Mouse (Mus musculus): Measurements from ENCODE around the gene Gm13889. TPM values are rescaled to one million over a fixed set of nuclear protein-coding genes. Genes with fewer than 3 reads are reported as not detected.

Gene Gm13889
- polyA plus RNA-seq, 1 experiment from 2014 or later = 3.7 TPM

- 1% methylated on average over 31 of the region's 31 CpGs for WGBS
- no peak for ATAC-seq (ENCODE audit: insufficient number of reproducible peaks, insufficient read depth, low FRiP score, low TSS enrichment, low read depth)
- Histone ChIP-seq H3K9me3 (no peaks in the 10 kb centered on the region), H3K4me3 (peak overlapping the region; percentile 64), H3K27ac (no peak overlapping the region), H3K27me3 (peaks cover 83% of the 10 kb centered on the region), H3K9ac (peak overlapping the region; percentile 74), H3K36me3 (no peaks in the 10 kb centered on the region), H3K4me2 (peak overlapping the region; percentile 94), H3K4me1 (peaks cover 26% of the 10 kb centered on the region)
Observed at GRCm38 (mm10) chr2:93955886-93956285, 1.1 kb downstream of the Gm13889 start.

- no peak for ATAC-seq (ENCODE audit: insufficient number of reproducible peaks, insufficient read depth, low FRiP score, low TSS enrichment, low read depth)
- H3K27me3 ChIP-seq = peaks cover 78% of the 10 kb centered on the region
Observed at GRCm38 (mm10) chr2:93954781-93955578, 2.0 kb downstream of the Gm13889 start.

GRCm38 (mm10) chr2:93953726-93954125, 3.3 kb downstream of the Gm13889 start:
- WGBS = 87% methylated on average over 9 of the region's 9 CpGs
- Histone ChIP-seq H3K27me3 (peaks cover 70% of the 10 kb centered on the region), H3K4me1 (peaks cover 26% of the 10 kb centered on the region), H3K9ac (no peak overlapping the region), H3K4me3 (no peak overlapping the region), H3K9me3 (peaks cover 5% of the 10 kb centered on the region; the same call in 1 of the 2 replicates), H3K36me3 (no peaks in the 10 kb centered on the region), H3K4me2 (no peak overlapping the region), H3K27ac (no peak overlapping the region)
- ATAC-seq (ENCODE audit: insufficient number of reproducible peaks, insufficient read depth, low FRiP score, low TSS enrichment, low read depth) = no peak

More at GRCm38 (mm10) chr2:93954781-93955578, 2.0 kb downstream of the Gm13889 start:
- no peak overlapping the region for H3K27ac ChIP-seq
- H3K4me3 ChIP-seq = peak overlapping the region; percentile 64
- H3K9ac ChIP-seq = 0 out of 2 replicates have a peak overlapping the region, but pooled peaks have one; percentile 44
- H3K9me3 ChIP-seq = no peaks in the 10 kb centered on the region
- peak overlapping the region; percentile 94 for H3K4me2 ChIP-seq
- H3K36me3 ChIP-seq = no peaks in the 10 kb centered on the region
- peaks cover 26% of the 10 kb centered on the region for H3K4me1 ChIP-seq
- 2% methylated on average over 32 of the region's 32 CpGs for WGBS

GRCm38 (mm10) chr2:93946976-93947375, 10.0 kb downstream of the Gm13889 start:
- 41% methylated on average over 5 of the region's 5 CpGs for WGBS
- H3K27ac ChIP-seq = no peak overlapping the region
- H3K27me3 ChIP-seq = peaks cover 6% of the 10 kb centered on the region
- peaks cover 8% of the 10 kb centered on the region; the same call in 1 of the 2 replicates for H3K4me1 ChIP-seq
- no peak overlapping the region for H3K4me3 ChIP-seq
- no peak overlapping the region for H3K9ac ChIP-seq
- ATAC-seq (ENCODE audit: insufficient number of reproducible peaks, insufficient read depth, low FRiP score, low TSS enrichment, low read depth) = no peak
- no peak overlapping the region for H3K4me2 ChIP-seq
- peaks cover 5% of the 10 kb centered on the region; the same call in 1 of the 2 replicates for H3K9me3 ChIP-seq
- H3K36me3 ChIP-seq = no peaks in the 10 kb centered on the region

GRCm38 (mm10) chr2:93944855-93945254, 12.1 kb downstream of the Gm13889 start:
- 91% methylated on average over 4 of the region's 4 CpGs for WGBS
- no peak for ATAC-seq (ENCODE audit: insufficient number of reproducible peaks, insufficient read depth, low FRiP score, low TSS enrichment, low read depth)

GRCm38 (mm10) chr2:93944099-93944498, 12.9 kb downstream of the Gm13889 start:
- no peak overlapping the region for H3K4me3 ChIP-seq
- 89% methylated on average over 2 of the region's 2 CpGs for WGBS
- peaks cover 8% of the 10 kb centered on the region; the same call in 1 of the 2 replicates for H3K4me1 ChIP-seq
- no peak overlapping the region for H3K27ac ChIP-seq
- H3K9ac ChIP-seq = no peak overlapping the region
- H3K36me3 ChIP-seq = no peaks in the 10 kb centered on the region
- no peaks in the 10 kb centered on the region for H3K27me3 ChIP-seq
- no peak for ATAC-seq (ENCODE audit: insufficient number of reproducible peaks, insufficient read depth, low FRiP score, low TSS enrichment, low read depth)
- peaks cover 4% of the 10 kb centered on the region; the same call in 1 of the 2 replicates for H3K9me3 ChIP-seq
- H3K4me2 ChIP-seq = no peak overlapping the region

More at GRCm38 (mm10) chr2:93944855-93945254, 12.1 kb downstream of the Gm13889 start:
- Histone ChIP-seq H3K27me3 (no peaks in the 10 kb centered on the region), H3K4me2 (no peak overlapping the region), H3K4me3 (no peak overlapping the region), H3K9me3 (peaks cover 5% of the 10 kb centered on the region; the same call in 1 of the 2 replicates), H3K9ac (no peak overlapping the region), H3K4me1 (peaks cover 8% of the 10 kb centered on the region; the same call in 1 of the 2 replicates), H3K27ac (no peak overlapping the region), H3K36me3 (no peaks in the 10 kb centered on the region)

- no peak overlapping the region for H3K4me2 ChIP-seq
- no peaks in the 10 kb centered on the region for H3K27me3 ChIP-seq
- 82% methylated on average over 11 of the region's 11 CpGs for WGBS
- peaks cover 8% of the 10 kb centered on the region; the same call in 1 of the 2 replicates for H3K4me1 ChIP-seq
- H3K9me3 ChIP-seq = no peaks in the 10 kb centered on the region
- H3K27ac ChIP-seq = no peak overlapping the region
- no peaks in the 10 kb centered on the region for H3K36me3 ChIP-seq
- H3K9ac ChIP-seq = no peak overlapping the region
- H3K4me3 ChIP-seq = no peak overlapping the region
- no peak for ATAC-seq (ENCODE audit: insufficient number of reproducible peaks, insufficient read depth, low FRiP score, low TSS enrichment, low read depth)
Observed at GRCm38 (mm10) chr2:93941670-93942069, 15.3 kb downstream of the Gm13889 start.

GRCm38 (mm10) chr2:93938534-93938933, 18.5 kb downstream of the Gm13889 start:
- H3K27ac ChIP-seq = no peak overlapping the region
- no peak overlapping the region for H3K4me2 ChIP-seq
- 80% methylated on average over 9 of the region's 9 CpGs for WGBS
- 0 out of 2 replicates have a peak, but pooled peaks cover 3% of the 10 kb centered on the region for H3K27me3 ChIP-seq
- no peaks in the 10 kb centered on the region for H3K9me3 ChIP-seq
- no peak for ATAC-seq (ENCODE audit: insufficient number of reproducible peaks, insufficient read depth, low FRiP score, low TSS enrichment, low read depth)
- peaks cover 8% of the 10 kb centered on the region; the same call in 1 of the 2 replicates for H3K4me1 ChIP-seq
- H3K4me3 ChIP-seq = no peak overlapping the region
- no peak overlapping the region for H3K9ac ChIP-seq
- H3K36me3 ChIP-seq = no peaks in the 10 kb centered on the region

- Histone ChIP-seq H3K4me3 (no peak overlapping the region), H3K4me2 (no peak overlapping the region), H3K27me3 (peaks cover 7% of the 10 kb centered on the region; the same call in 1 of the 2 replicates), H3K36me3 (no peaks in the 10 kb centered on the region), H3K9me3 (no peaks in the 10 kb centered on the region), H3K9ac (no peak overlapping the region), H3K27ac (no peak overlapping the region), H3K4me1 (no peaks in the 10 kb centered on the region)
- ATAC-seq (ENCODE audit: insufficient number of reproducible peaks, insufficient read depth, low FRiP score, low TSS enrichment, low read depth) = no peak
- WGBS = 83% methylated on average over 10 of the region's 10 CpGs
Observed at GRCm38 (mm10) chr2:93928866-93929265, 28.1 kb downstream of the Gm13889 start.

GRCm38 (mm10) chr2:93927701-93928437, 29.1 kb downstream of the Gm13889 start:
- Histone ChIP-seq H3K27ac (no peak overlapping the region), H3K4me1 (no peaks in the 10 kb centered on the region), H3K9me3 (no peaks in the 10 kb centered on the region), H3K4me3 (no peak overlapping the region), H3K27me3 (peaks cover 7% of the 10 kb centered on the region; the same call in 1 of the 2 replicates), H3K9ac (no peak overlapping the region), H3K4me2 (no peak overlapping the region), H3K36me3 (no peaks in the 10 kb centered on the region)
- WGBS = 71% methylated on average over 13 of the region's 13 CpGs
- no peak for ATAC-seq (ENCODE audit: insufficient number of reproducible peaks, insufficient read depth, low FRiP score, low TSS enrichment, low read depth)

- Histone ChIP-seq H3K9me3 (no peaks in the 10 kb centered on the region), H3K27me3 (peaks cover 7% of the 10 kb centered on the region; the same call in 1 of the 2 replicates), H3K4me3 (no peak overlapping the region), H3K4me1 (no peaks in the 10 kb centered on the region), H3K36me3 (no peaks in the 10 kb centered on the region), H3K4me2 (no peak overlapping the region), H3K27ac (no peak overlapping the region), H3K9ac (no peak overlapping the region)
- no peak for ATAC-seq (ENCODE audit: insufficient number of reproducible peaks, insufficient read depth, low FRiP score, low TSS enrichment, low read depth)
- 95% methylated on average over 8 of the region's 8 CpGs for WGBS
Observed at GRCm38 (mm10) chr2:93926141-93926540, 30.9 kb downstream of the Gm13889 start.

Measured in embryonic facial prominence, embryonic 13.5 days (tissue).